Mouse (Mus musculus): ENCODE measurements around the gene Ssc5d. TPM values are rescaled to one million over a fixed set of nuclear protein-coding genes. Genes with fewer than 3 reads are reported as not detected.

The Ssc5d gene
- total RNA-seq, 1 experiment from 2014 or later = not detected

DNA sequence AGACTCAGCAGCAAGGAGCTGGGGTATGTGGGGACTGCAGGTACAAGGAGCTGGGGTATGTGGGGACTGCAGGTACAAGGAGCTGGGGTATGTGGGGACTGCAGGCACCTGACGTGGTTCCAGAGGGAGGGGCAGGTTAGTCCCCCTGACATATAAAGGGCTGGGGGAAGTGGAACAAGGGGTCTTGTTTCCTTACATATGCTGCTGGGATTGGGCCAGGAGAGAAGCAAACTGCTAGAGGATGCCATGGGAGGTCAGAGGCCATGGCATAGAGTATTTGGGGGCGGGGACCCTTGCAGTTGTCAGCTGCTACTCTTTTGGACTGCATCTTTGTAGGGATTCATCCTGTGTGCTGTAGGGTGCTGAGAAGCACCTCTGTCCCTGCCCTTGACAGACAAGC, 8.1 kb upstream of the Ssc5d start:
- ATAC-seq (replicated peaks; ENCODE audit: insufficient number of reproducible peaks, low FRiP score, low TSS enrichment, poor library complexity, severe bottlenecking) = no peak

DNA sequence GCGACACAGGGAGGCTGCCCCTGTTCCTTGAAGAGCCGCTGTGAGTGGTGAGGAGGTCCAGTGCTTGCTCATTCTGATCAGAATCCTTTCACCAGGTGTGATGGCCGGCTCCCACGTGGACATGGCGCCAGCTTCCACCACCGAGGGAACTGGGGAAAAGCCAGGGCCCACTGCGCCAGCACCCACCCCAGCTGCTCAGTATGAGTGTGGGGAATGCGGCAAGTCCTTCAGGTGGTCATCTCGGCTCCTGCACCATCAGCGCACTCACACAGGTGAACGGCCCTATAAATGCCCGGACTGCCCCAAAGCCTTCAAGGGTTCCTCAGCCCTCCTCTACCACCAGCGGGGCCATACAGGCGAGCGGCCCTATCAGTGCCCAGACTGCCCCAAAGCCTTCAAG, 6.9 kb upstream of the Ssc5d start:
- ATAC-seq (replicated peaks; ENCODE audit: insufficient number of reproducible peaks, low FRiP score, low TSS enrichment, poor library complexity, severe bottlenecking) = no peak

DNA sequence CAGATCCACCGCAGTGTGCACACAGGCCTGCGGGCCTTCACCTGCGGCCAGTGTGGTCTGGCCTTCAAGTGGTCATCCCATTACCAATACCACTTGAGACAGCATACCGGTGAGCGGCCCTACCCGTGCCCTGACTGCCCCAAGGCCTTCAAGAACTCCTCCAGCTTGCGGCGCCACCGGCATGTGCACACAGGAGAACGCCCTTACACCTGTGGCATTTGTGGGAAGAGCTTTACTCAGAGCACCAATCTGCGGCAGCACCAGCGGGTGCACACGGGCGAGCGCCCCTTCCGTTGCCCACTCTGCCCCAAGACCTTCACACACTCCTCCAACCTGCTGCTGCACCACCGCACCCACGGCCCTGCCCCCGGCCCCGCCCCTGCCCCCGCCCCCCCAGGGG, 6.5 kb upstream of the Ssc5d start:
- no peak for ATAC-seq (replicated peaks; ENCODE audit: insufficient number of reproducible peaks, low FRiP score, low TSS enrichment, poor library complexity, severe bottlenecking)

DNA sequence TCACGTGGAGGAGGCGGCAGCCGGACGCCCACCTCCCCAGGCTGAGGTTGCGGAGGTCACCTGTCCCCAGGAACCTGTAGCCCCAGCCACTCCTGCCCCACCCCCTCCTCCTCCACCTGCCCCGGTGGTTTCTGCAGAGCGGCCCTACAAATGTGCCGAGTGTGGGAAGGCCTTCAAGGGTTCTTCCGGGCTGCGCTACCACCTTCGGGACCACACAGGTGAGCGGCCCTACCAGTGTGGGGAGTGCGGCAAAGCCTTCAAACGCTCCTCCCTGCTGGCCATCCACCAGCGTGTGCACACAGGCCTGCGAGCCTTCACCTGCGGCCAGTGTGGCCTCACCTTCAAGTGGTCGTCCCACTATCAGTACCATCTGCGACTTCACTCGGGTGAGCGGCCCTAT, 5.6 kb upstream of the Ssc5d start:
- no peak for ATAC-seq (replicated peaks; ENCODE audit: insufficient number of reproducible peaks, low FRiP score, low TSS enrichment, poor library complexity, severe bottlenecking)

DNA sequence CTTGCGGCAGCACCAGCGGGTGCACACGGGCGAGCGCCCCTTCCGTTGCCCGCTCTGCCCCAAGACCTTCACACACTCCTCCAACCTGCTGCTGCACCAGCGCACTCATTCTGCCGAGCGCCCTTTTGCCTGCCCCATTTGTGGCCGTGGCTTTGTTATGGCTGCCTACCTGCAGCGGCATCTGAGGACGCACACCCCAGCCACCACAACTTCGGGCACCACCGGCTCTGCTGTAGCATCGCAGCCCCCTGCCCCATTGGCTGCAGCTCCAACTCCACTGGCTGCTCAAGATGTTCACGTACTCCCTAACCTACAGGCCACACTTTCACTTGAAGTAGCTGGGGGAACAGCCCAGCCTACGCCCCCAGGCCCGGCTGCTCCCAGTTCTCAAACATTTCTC, 5.1 kb upstream of the Ssc5d start:
- no peak for ATAC-seq (replicated peaks; ENCODE audit: insufficient number of reproducible peaks, low FRiP score, low TSS enrichment, poor library complexity, severe bottlenecking)

DNA sequence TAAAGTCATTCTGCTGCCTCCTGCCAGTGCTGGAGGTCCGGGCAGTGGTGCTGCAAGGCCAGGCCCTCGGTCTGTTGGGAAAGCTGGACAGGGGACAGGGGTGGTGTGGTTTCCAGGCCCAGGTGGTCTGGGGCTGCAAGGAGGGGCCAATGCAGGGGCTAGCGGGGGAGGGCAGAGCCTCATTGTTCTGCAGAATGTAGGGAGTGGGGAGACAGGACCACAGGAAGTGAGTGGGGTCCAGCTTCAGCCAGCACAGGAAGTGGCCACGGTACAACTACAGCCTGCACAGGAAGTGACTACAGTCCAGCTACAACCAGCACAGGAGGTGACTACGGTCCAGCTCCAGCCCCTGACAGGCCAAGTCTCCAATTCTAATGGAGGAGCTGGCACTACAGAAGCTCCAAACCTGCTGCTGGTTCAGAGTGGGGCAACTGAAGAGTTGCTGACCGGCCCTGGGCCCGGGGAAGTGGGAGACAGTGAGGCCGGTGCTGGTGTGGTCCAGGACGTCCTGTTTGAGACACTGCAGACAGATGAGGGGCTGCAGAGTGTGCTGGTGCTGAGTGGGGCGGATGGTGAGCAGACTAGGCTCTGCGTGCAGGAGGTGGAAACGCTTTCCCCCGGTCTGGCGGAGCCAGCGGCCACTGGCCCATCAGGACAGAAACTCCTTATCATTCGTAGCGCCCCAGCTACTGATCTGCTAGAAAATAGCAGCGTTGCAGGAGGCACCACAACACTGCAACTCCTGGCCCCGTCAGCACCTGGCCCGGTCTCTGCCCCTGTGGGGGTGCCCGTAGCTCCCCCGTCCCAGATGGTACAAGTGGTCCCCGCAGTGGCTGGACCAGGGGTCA, 4.4 kb upstream of the Ssc5d start:
- no peak for ATAC-seq (replicated peaks; ENCODE audit: insufficient number of reproducible peaks, low FRiP score, low TSS enrichment, poor library complexity, severe bottlenecking)

DNA sequence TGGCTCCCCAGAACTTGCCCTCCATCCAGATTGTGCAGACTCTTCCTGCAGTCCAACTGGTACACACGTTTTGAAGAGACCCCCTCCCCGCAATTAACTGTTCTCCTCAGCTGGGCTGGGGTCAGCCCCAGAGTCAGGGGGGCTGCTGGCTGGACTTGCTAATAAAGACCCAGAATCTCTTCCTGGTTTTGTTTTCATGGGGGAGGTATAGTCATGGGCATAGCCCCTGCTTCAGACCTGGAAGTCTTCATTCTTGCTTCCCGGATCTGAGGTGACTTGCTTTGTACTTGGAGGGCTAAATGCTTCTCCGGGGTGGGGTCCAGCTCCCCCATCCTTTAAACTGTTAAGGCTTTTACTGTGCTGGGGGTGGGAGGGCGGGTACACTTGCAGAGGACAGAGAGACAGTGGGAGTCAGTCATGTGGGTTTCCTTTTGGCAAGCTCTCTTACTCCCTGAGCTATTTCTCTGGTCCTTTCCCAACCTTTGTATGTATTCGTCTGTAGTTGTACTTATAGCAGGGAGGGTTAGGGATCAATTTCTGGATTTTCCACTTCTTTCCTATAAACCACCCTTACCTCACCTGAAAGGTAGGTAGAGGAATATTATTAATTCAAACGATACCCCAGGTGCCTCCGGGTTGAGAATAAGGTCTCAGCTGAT, 3.6 kb upstream of the Ssc5d start, which contains the start of gene Nat14:
Gene Nat14, plus strand, starts transcription at position 205 of the 659 bp plus-strand sequence.
- no peak for ATAC-seq (replicated peaks; ENCODE audit: insufficient number of reproducible peaks, low FRiP score, low TSS enrichment, poor library complexity, severe bottlenecking)

DNA sequence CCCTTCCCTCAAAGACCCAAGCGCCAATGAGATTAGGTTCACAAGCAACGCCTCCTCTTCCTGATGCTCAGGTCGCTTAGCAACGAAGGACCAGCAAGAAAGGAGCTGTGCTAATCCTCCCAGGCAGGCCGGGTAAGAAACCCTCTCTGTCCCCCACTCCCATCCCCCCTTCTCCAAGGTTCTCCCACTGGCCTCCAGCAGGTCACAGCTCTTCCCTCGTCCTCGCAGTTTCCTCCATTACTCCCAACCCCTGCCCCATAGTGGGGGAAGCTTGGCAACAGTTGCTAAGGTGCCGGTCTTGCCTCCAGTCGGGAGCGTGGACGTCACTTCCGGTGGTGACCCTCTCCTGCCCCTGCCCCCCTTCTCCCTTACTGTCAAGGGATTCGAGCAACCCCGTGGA, 3.1 kb upstream of the Ssc5d start:
- ATAC-seq (replicated peaks; ENCODE audit: insufficient number of reproducible peaks, low FRiP score, low TSS enrichment, poor library complexity, severe bottlenecking) = no peak

DNA sequence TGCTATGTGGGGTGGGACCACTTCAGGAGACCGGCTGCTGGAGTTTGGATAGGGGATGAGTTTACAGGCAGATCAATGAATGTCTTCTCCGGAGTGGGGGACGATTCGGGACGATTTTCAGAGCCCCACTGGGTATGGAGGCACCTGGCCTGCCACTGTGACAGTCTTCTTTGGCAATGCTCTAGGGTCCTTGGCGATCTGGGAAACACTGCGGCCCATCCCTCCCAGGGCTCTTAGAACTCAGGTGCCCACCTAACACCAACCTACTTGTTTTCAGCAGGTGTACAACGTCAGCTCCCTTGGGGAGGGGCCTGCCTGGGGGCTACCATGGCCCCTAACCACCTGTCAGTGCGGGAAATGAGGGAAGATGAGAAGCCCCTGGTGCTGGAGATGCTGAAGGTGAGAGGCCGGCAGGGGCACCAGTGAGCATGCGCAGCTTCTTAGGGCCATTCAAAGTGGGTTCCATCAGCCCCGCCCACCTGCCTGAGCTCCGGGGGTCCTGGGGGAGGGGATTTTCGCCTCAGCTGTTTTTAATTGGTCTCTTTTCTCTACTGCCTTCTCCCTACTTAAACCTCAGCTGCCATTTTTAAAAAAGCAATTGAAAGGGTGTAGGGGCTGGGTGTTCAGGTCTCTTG, 2.5 kb upstream of the Ssc5d start:
- ATAC-seq (replicated peaks; ENCODE audit: insufficient number of reproducible peaks, low FRiP score, low TSS enrichment, poor library complexity, severe bottlenecking) = no peak

DNA sequence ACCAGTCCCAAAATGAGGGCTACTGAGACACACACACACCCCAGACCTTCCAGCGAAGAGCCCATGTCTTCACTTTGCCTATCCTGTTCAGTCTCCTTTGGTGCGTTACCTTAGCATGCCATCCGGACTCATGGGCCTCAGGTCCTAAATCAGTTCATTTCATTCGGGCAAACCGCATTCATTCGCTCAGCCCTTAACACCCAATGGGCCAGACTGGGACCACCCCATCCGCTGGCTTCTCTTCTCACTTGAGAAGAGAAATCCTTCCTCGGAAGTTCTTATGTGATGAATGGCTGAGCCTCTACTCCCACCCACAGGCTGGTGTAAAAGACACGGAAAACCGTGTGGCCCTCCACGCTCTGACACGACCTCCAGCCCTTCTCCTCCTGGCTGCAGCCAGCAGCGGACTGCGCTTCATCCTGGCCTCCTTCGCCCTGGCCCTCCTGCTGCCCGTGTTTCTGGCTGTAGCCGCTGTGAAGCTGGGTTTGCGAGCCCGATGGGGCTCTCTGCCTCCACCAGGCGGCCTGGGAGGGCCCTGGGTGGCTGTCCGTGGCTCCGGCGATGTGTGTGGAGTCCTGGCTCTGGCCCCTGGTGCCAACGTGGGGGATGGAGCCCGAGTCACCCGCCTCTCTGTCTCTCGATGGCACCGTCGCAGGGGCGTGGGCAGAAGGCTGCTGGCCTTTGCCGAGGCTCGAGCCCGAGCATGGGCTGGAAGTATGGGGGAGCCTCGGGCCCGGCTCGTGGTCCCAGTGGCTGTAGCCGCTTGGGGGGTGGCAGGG, 1.8 kb upstream of the Ssc5d start:
- ATAC-seq (replicated peaks; ENCODE audit: insufficient number of reproducible peaks, low FRiP score, low TSS enrichment, poor library complexity, severe bottlenecking) = no peak

DNA sequence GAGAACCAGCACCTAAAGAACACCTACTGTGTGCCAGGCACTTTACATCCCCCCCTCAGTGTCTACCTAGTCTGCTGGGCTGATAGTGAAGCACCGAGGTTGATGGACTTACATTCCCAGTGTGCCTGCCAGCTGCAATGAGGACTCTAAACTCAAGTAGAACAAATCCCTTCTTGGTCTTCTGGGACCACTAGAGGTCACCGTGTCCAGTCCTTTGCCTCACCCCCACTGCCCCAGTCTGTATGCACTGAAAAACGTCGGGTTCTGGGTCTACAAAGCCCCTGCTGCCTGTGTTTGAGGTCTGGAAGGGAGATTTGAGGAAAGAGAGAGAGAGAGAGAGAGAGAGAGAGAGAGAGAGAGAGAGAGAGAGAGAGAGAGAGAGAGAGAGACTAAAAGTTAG, 1.1 kb upstream of the Ssc5d start:
- no peak for ATAC-seq (replicated peaks; ENCODE audit: insufficient number of reproducible peaks, low FRiP score, low TSS enrichment, poor library complexity, severe bottlenecking)

DNA sequence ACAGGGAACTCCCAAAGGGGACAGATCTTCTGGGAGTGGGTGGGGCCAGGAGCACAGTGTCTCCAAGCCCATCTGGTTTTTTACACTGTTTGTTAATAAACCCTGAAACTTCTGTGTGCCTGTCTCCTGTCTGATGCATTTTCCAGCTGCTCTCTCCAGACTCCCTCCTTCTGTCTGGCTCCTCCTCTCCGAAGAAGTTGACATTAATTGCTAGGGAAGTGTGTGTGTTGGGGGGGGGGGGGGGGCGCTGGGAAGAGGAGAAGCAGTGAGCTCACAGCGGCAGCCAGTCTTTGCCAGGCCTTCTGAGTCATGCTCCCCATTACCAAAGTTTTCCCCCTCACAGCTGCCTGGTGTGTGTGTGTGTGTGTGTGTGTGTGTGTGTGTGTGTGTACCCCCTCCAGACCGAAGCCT, 689 bp upstream of the Ssc5d start:
- ATAC-seq (replicated peaks; ENCODE audit: insufficient number of reproducible peaks, low FRiP score, low TSS enrichment, poor library complexity, severe bottlenecking) = no peak

DNA sequence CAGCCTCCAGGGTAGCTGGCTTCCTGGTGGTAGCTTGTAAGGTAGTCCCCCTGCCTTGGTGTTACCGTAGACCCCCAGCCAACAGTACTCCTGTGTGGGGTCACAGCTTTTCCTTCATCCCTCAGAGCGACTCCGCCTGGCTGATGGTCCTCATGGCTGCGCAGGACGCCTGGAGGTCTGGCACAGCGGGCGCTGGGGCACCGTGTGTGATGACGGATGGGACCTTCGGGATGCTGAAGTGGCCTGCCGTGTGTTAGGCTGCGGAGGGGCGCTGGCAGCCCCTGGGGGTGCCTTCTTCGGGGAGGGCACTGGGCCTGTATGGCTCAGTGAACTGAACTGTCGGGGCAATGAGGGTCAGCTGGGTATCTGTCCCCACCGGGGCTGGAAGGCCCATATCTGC, 1.3 kb downstream of the Ssc5d start:
- no peak for ATAC-seq (replicated peaks; ENCODE audit: insufficient number of reproducible peaks, low FRiP score, low TSS enrichment, poor library complexity, severe bottlenecking)

DNA sequence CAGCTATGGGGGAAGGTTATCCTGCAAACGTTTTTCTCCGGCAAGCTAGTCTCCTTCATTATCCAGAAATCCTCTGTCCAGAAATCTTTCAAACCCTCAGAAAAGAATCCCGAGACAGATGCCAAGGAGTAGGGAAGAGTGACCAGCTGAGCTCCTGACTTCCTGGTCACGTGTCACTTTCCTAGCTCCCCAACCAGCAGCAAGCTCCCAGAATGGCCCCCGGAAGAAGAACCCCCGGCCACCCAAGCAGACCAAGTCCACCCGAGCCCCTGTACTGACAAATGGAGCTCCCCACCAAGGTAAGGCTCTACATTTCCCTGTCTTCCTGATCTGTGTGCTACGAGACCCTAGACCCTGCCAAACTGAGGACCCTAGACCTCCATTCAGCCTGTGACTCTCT, 2.1 kb downstream of the Ssc5d start:
- no peak for ATAC-seq (replicated peaks; ENCODE audit: insufficient number of reproducible peaks, low FRiP score, low TSS enrichment, poor library complexity, severe bottlenecking)

DNA sequence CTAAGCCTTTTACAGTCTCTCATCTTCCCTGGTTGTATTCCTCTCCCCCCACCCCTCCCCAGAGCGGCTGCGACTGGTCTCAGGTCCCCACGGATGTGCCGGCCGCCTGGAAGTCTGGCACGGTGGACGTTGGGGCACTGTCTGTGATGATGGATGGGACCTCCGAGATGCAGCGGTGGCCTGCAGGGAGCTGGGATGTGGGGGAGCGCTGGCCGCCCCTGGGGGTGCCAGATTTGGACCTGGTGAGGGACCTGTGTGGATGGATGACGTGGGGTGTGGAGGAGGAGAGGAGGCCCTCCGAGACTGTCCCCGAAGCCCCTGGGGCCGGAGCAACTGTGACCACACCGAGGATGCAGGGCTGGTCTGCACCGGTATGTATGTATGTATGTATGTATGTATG, 2.7 kb downstream of the Ssc5d start:
- ATAC-seq (replicated peaks; ENCODE audit: insufficient number of reproducible peaks, low FRiP score, low TSS enrichment, poor library complexity, severe bottlenecking) = no peak

DNA sequence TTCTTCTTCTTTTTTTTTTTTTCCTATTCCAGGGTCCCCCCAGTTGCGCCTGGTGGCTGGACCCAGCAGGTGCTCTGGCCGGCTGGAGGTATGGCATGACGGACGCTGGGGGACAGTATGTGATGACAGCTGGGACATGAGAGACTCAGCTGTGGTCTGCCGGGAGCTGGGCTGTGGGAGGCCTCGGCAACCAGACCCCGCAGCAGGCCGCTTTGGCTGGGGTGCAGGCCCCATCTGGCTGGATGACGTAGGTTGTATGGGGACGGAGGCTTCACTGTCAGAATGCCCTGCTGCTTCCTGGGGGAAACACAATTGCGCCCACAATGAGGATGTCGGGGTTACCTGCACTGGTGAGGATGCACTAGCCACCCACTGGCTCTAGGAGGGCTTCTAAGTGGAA, 7.5 kb downstream of the Ssc5d start:
- ATAC-seq (replicated peaks; ENCODE audit: insufficient number of reproducible peaks, low FRiP score, low TSS enrichment, poor library complexity, severe bottlenecking) = no peak

DNA sequence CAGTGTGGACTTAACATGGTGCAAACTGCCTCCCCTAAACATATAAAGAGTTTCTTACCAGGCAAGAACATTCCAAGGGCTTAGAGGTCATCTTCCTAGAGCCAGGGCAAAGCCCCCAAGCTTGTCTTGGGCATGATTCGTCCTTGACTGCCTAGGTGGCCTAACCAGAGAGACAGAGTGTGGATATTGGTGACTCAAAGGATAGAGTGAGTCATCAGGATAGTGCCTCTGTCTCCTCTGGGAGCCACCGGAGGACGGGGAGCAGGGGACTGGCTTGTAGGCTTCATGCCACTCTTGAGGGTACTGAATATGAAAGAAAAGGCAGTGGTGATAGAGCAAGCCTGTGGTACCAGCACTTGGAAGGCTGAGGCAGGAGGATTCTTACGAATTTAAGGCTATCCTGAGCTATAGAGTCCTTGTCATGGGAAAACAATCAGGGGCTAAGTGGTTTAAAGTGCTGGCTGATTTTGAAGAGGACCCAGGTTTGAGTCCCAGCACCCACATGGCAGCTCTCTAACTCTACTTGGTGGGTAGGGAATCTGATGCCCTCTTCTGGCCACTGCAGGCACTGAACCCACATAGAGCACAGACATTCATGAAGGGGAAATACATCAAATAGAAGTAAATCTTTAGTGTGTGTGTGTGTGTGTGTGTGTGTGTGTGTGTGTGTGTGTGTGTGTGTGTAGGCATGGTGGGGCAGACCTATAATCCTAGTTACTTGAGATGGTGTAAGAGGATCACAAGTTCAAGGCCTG, 8.8 kb downstream of the Ssc5d start:
- no peak for ATAC-seq (replicated peaks; ENCODE audit: insufficient number of reproducible peaks, low FRiP score, low TSS enrichment, poor library complexity, severe bottlenecking)

DNA sequence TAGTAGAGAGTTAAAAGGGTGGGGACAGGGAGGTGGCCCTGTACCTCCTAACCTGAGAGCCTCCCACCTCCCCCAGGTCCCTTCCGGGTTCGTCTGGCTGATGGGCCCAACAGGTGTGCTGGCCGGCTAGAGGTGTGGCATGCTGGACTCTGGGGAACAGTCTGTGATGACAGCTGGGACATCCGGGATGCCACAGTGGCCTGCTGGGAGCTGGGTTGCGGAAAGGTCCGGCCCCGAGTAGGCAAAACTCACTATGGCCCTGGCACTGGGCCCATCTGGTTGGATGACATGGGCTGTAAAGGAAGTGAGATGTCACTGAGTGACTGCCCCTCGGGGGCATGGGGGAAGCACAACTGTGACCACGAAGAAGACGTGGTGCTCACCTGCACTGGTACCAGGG, 11.2 kb downstream of the Ssc5d start:
- no peak for ATAC-seq (replicated peaks; ENCODE audit: insufficient number of reproducible peaks, low FRiP score, low TSS enrichment, poor library complexity, severe bottlenecking)

DNA sequence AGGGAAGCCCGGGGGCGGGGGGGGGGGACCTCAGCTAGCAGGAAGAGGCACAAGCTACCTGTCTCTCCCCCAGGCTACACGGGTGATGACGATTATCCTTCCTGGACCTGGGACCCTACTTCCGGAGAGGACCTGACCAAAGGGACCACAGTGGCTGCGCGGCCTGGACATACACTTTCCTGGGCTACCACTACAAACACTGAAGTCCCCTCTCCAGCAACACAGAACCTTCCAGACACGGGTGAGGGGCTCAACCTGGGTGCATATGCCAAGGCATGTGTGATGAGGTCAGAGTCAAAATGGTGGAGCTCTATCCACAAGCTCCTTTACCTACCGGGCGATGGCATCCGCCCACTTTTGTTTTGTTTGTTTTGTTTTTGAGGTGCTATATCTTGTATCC, 11.8 kb downstream of the Ssc5d start:
- ATAC-seq (replicated peaks; ENCODE audit: insufficient number of reproducible peaks, low FRiP score, low TSS enrichment, poor library complexity, severe bottlenecking) = no peak

Measured in monocyte, adult 5-6 weeks (primary cell).